ENCODE assay signal across 22 mouse cellular contexts in the genomic region with DNA sequence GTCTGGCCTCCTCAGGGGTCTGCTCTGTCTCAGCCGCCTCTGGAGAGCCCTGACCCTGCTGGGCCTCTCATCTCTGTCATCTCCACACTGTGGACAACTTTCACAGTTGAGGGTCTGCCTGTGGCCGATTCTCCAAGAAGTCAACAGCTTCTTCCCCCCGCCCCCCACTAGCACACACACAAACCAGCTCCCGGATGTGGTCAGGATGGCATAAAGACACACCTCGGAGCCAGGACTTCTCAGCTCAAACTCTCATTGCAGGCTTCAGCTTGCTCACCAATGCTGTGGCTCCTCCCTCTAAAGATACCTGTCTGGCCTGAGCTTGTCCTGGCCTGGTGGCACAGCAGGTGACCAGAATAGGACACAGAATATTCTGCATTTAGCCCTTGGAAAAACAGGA.
DNase-seq lines count a peak whose midpoint lies in the region; ATAC-seq and TF ChIP-seq lines count a peak whose summit lies in the region.
"Had no signal": no experiment of that assay in that cellular context is flagged by ENCODE, and none has a peak within 500 bp of the region (broad histone marks: within the 10 kb centered on the region; RNA-seq: fewer than 3 reads in every experiment).

No protein-coding gene starts in this region.

- no peak for TF ChIP-seq CTCF in lung, embryonic 14.5 days (IDR thresholded peaks at IDR 0.05; ENCODE audit: low read depth)

- H3K36me3 ChIP-seq in lung, embryonic 14.5 days (ENCODE audit: insufficient read depth): no peaks in the 10 kb centered on the region
- H3K36me3 ChIP-seq: hindbrain, embryonic 13.5 days; neural tube, embryonic 13.5 days had no signal

- ATAC-seq in lung, embryonic 14.5 days (ENCODE audit: insufficient read depth): no peak
- ATAC-seq: forebrain, embryonic 16.5 days; intestine, postnatal 0 days had no signal

- H3K4me1 ChIP-seq in lung, embryonic 14.5 days (ENCODE audit: insufficient read depth): peaks cover 13% of the 10 kb centered on the region

- H3K9ac ChIP-seq in lung, embryonic 14.5 days: no peak overlapping the region
- H3K9ac ChIP-seq: hindbrain, embryonic 13.5 days; neural tube, embryonic 13.5 days had no signal

- 29% methylated on average over 5 of the region's 5 CpGs for WGBS in lung, embryonic 14.5 days

- no peak overlapping the region for H3K4me3 ChIP-seq in lung, embryonic 14.5 days (ENCODE audit: low read depth, low read length)
- H3K4me3 ChIP-seq: hindbrain, embryonic 13.5 days; layer of hippocampus, adult 2 months; neural tube, embryonic 13.5 days had no signal

- H3K9me3 ChIP-seq in lung, embryonic 14.5 days (ENCODE audit: low read depth, low read length): no peaks in the 10 kb centered on the region
- H3K9me3 ChIP-seq: hindbrain, embryonic 13.5 days; neural tube, embryonic 13.5 days had no signal

- DNase-seq in lung, embryonic 14.5 days: no peak
- no peak for DNase-seq in lung, postnatal 25 days (ENCODE audit: low spot score)
- DNase-seq in CD4-positive, CD25-positive, alpha-beta regulatory T cell, adult 2 months (ENCODE audit: low read depth, low spot score): peak; percentile 45
- DNase-seq in induced T-regulatory cell, adult 2 months (ENCODE audit: low read depth): peak; percentile 68
- DNase-seq in thymus, postnatal 14 days: peak; percentile 40
- DNase-seq in ovary, adult 18-20 months (ENCODE audit: low spot score): no peak
- DNase-seq in cerebellum, adult 9-11 months: no peak
- DNase-seq: adrenal gland, adult 8-10 months; cerebellum, adult 9-10 months; gastrocnemius, postnatal 36 days; heart, postnatal 10 days; left cerebral cortex, postnatal 4 days; liver had no signal

- H3K4me2 ChIP-seq in lung, embryonic 14.5 days: peak overlapping the region; percentile 36; the same call in 1 of the 2 replicates
- H3K4me2 ChIP-seq: heart, embryonic 11.5 days; hindbrain, embryonic 13.5 days; midbrain, embryonic 11.5 days; neural tube, embryonic 13.5 days had no signal

- H3K27me3 ChIP-seq in lung, embryonic 14.5 days (ENCODE audit: insufficient read depth, low read length): peaks cover 64% of the 10 kb centered on the region

- no peak overlapping the region for H3K27ac ChIP-seq in lung, embryonic 14.5 days (ENCODE audit: low read depth)
- H3K27ac ChIP-seq: hindbrain, embryonic 13.5 days; kidney, postnatal 0 days; layer of hippocampus, adult 2 months; macrophage; neural tube, embryonic 13.5 days had no signal

Comparison
In these comparisons a context has a peak if more than half of its experiments do, and no peak if none do; other contexts are left out.
1. DNase-seq: peak in CD4-positive, CD25-positive, alpha-beta regulatory T cell, adult 2 months (single experiment), induced T-regulatory cell, adult 2 months (single experiment) and thymus, postnatal 14 days (single experiment); none in lung, embryonic 14.5 days (single experiment), lung, postnatal 25 days (single experiment), ovary, adult 18-20 months (single experiment) and cerebellum, adult 9-11 months (single experiment).